ENCODE assay signal across 8 mouse cellular contexts in genomic region chr1:171064491-171065242, GRCm38 (mm10). TPM values are rescaled to one million over a fixed set of nuclear protein-coding genes. Genes with fewer than 3 reads are reported as not detected.
DNase-seq lines count a peak whose midpoint lies in the region; ATAC-seq and TF ChIP-seq lines count a peak whose summit lies in the region.
"Not testable (repeated sequence)": the region's sequence is repeated elsewhere in the genome, so short reads cannot be mapped to it uniquely, and the experiment has no call there.

TSS of gene Fcgr3 (minus strand) at chr1:171064935.

- not testable (repeated sequence) for H3ac ChIP-seq in myocyte (ENCODE audit: control insufficient read depth, insufficient read length)

- H3K9ac ChIP-seq in heart, embryonic 13.5 days, result peak within 1 kb of the TSS; percentile 58
- peak within 1 kb of the TSS; percentile 50 for H3K9ac ChIP-seq in liver, embryonic 12.5 days

- not testable (repeated sequence) for H3K27ac ChIP-seq in forebrain, embryonic 10.5 days; heart, embryonic 13.5 days (replicated peaks)
- H3K27ac ChIP-seq in liver, embryonic 12.5 days, result peak within 1 kb of the TSS; percentile 5; the same call in 1 of the 2 replicates

- H3K9me3 ChIP-seq in forebrain, embryonic 10.5 days; heart, embryonic 13.5 days; liver, embryonic 12.5 days (replicated peaks): not testable (repeated sequence)

- WGBS in forebrain, embryonic 10.5 days, result 2% methylated on average over 45 of the region's 75 CpGs
- WGBS in heart, embryonic 13.5 days, result 1% methylated on average over 44 of the region's 75 CpGs
- under 1% methylated on average over 43 of the region's 75 CpGs for WGBS in liver, embryonic 12.5 days (ENCODE audit: insufficient replicate concordance)

- ATAC-seq in heart, embryonic 13.5 days (ENCODE audit: extremely low read depth, insufficient number of reproducible peaks, low FRiP score, low TSS enrichment), result peak; percentile 48
- ATAC-seq in liver, embryonic 12.5 days, result peak; percentile 73

- H3K27me3 ChIP-seq in forebrain, embryonic 10.5 days (ENCODE audit: poor library complexity, severe bottlenecking), result peaks cover 47% of the 10 kb centered on the region
- H3K27me3 ChIP-seq in heart, embryonic 13.5 days (replicated peaks), result peaks cover 40% of the 10 kb centered on the region
- peaks cover 38% of the 10 kb centered on the region for H3K27me3 ChIP-seq in liver, embryonic 12.5 days (replicated peaks)
- not testable (repeated sequence) for H3K27me3 ChIP-seq in myocyte (ENCODE audit: control insufficient read depth, insufficient read depth, insufficient read length)

- H3K4me2 ChIP-seq in heart, embryonic 13.5 days, result peak within 1 kb of the TSS; percentile 59
- peak within 1 kb of the TSS; percentile 60 for H3K4me2 ChIP-seq in liver, embryonic 12.5 days
- not testable (repeated sequence) for H3K4me2 ChIP-seq in myocyte (ENCODE audit: low read depth)

- DNase-seq in CD4-positive, CD25-positive, alpha-beta regulatory T cell, adult 2 months (ENCODE audit: low read depth, low spot score), result peak; percentile 63
- peak; percentile 92 for DNase-seq in c-Kit-positive CD71-negative TER-119-negative erythroid progenitor cells, embryonic 14.5 days (ENCODE audit: low read depth)
- peak; percentile 90 for DNase-seq in forebrain, embryonic 10.5 days (ENCODE audit: extremely low spot score, low spot score)
- peak; percentile 85 for DNase-seq in kidney, postnatal 10 days
- DNase-seq in spleen, postnatal 4 days (ENCODE audit: low spot score in 2 of 2), result peak; percentile 86 to 96

- H3K4me1 ChIP-seq in forebrain, embryonic 10.5 days, result peaks cover 14% of the 10 kb centered on the region
- peaks cover 16% of the 10 kb centered on the region for H3K4me1 ChIP-seq in heart, embryonic 13.5 days
- peaks cover 36% of the 10 kb centered on the region for H3K4me1 ChIP-seq in liver, embryonic 12.5 days

- H3K79me2 ChIP-seq in myocyte (ENCODE audit: control insufficient read depth, insufficient read depth), result not testable (repeated sequence)

- H3K36me3 ChIP-seq in forebrain, embryonic 10.5 days (replicated peaks); heart, embryonic 13.5 days; liver, embryonic 12.5 days; myocyte (ENCODE audit: control insufficient read depth, insufficient read depth): not testable (repeated sequence)

- not testable (repeated sequence) for TF ChIP-seq POLR2A in myocyte (IDR thresholded peaks at IDR 0.05; ENCODE audit: insufficient read length, low read depth)

- H3K4me3 ChIP-seq in forebrain, embryonic 10.5 days, result peak within 1 kb of the TSS; percentile 47
- peak within 1 kb of the TSS; percentile 46 for H3K4me3 ChIP-seq in heart, embryonic 13.5 days
- H3K4me3 ChIP-seq in liver, embryonic 12.5 days, result peak within 1 kb of the TSS; percentile 52
- H3K4me3 ChIP-seq in myocyte, result peak within 1 kb of the TSS; percentile 18

RNA-seq across cellular contexts. Expression of gene Fcgr3, which starts in this region (rescaled TPM):
- 3.2 and 4.5 TPM in 2 replicates for polyA plus RNA-seq in forebrain, embryonic 10.5 days (2016; fragmentation: Nextera tagmentation; extraction: Ambion mirVana)
- polyA plus RNA-seq in heart, embryonic 13.5 days (2015; fragmentation: Nextera tagmentation; extraction: Ambion mirVana), result 6.9 and 9.1 TPM in 2 replicates
- 16.1 and 17.0 TPM in 2 replicates for polyA plus RNA-seq in liver, embryonic 12.5 days (2016; fragmentation: Nextera tagmentation; extraction: Ambion mirVana)
- polyA plus RNA-seq in myocyte (2012; fragmentation: generic; extraction: Trizol), result 0.05 TPM
